Mouse (Mus musculus) ovary, postnatal 10 days (tissue): ENCODE measurements around the gene Elf2.
A peak's percentile ranks its signal among the peaks of the same experiment; 100 is the strongest.

Experiments used
- DNase-seq: peaks from one replicate; pipeline ENCODE4 v3.0.0; 2022; ENCODE audit warnings: low spot score

Elf2 gene

DNA sequence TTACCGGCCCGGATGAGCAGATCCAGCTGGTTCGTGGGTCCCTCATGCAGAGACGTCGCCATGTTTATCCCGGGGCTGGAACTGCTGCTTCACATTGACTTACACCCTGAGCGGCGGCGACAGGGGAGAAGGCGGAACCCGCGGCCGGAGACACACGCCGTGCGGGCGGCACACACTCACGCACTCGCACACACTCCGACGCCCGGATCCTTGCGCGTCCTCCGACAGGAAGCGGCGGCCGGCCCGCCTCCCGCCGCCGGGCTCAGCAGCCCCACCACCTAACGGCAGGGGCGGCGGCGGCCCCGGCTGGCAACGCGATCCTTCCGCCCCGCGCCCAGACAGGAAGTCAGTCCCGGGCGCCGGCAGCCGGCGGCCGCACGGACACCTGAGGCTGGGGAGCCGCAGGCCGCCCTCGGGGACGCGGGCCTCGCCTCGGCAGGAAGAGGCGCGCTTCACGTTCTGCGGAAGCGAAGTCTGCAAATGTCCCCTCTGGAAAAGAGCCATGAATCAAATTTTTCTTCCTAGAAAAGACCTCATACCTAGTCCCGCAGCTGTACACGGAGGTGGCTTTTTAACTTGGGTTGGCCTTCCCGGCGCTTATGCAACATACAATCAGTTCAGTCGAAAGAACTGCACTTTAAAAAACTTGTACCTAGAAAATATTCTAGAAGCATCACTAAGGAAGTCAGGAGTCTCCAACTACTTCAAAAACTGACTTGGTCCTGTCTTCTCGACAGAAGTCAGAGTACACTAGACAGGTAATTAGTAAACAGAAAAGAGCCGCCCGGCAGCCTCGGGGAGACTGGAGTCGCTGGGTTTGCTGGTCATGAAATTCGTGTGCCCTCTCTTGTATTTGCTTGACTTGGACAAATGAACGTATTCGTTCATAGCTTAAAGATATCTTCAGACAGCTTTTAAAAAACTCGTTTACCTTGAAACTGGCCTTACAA lies 63.0 kb downstream of the Elf2 start:
- DNase-seq = peak; percentile 65

- peak; percentile 63 for DNase-seq
Measured at GRCm38 (mm10) chr3:51276421-51277111, 63.9 kb downstream of the Elf2 start.

DNA sequence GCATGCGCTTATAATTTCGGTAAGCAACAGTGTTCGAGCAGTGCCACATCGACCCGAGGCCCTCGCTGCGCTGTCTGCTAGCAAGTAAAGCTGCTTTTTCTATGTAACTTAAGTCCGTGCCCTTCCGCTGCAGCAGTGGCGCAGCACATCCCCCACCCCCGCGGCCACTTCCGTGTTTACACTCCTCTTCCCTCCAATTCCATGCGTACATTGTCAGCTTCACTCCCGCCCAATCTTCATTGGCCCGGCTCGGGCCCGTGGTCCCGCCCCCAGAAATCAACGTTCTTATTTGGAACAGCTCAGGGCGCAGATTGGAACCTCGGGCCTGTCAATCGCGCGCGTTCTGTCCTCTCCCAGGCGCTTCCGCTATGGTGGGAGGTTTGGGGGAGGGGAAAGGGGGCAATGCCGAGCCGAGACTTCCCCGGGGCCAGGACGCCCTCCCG lies 64.5 kb downstream of the Elf2 start:
- DNase-seq = peak; percentile 88

GRCm38 (mm10) chr3:51270069-51270817 lies 70.2 kb downstream of the Elf2 start:
- no peak for DNase-seq

GRCm38 (mm10) chr3:51268434-51268833 lies 72.0 kb downstream of the Elf2 start:
- DNase-seq = no peak

GRCm38 (mm10) chr3:51262942-51263341 lies 77.5 kb downstream of the Elf2 start:
- DNase-seq = no peak

GRCm38 (mm10) chr3:51258070-51258469 lies 82.4 kb downstream of the Elf2 start:
- DNase-seq = no peak

DNA sequence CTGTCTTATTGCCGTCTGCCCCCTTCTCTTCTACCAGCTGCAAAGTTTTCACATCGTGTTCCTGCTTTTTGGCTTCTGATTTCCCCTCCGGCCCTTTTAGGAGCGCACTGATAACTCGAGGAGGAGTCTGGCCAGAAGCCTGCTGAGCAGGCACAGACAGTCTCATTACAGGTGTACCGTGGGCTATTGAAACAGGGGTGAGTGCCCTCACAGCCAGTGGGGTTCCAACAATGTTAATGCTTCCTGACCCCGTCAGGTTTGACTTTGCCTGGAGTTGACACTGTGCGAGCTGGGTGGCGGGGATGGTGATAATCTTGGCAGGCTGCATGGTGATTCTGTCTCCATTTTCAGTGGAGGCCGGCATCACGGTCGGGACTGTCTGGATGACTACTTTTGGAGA lies 84.0 kb downstream of the Elf2 start:
- DNase-seq = no peak

DNA sequence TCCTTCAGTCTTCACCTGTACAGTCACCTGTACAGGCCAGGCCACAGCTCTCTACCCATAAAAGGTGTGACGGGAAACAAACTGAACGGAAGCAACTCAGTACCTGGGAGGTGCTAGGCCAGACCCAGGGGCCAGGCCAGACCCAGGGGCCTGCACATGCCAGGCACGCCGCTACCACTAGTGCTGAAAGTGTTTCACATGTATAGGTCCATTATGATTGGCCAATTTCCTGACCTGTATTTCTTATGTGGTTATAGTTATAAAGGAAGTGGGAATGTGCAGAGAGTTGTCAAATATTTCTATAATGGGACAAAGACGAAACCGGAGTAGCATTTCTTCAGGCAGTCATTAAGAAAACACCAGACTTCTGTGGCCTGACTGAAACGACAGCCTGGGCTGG lies 85.7 kb downstream of the Elf2 start:
- no peak for DNase-seq

DNA sequence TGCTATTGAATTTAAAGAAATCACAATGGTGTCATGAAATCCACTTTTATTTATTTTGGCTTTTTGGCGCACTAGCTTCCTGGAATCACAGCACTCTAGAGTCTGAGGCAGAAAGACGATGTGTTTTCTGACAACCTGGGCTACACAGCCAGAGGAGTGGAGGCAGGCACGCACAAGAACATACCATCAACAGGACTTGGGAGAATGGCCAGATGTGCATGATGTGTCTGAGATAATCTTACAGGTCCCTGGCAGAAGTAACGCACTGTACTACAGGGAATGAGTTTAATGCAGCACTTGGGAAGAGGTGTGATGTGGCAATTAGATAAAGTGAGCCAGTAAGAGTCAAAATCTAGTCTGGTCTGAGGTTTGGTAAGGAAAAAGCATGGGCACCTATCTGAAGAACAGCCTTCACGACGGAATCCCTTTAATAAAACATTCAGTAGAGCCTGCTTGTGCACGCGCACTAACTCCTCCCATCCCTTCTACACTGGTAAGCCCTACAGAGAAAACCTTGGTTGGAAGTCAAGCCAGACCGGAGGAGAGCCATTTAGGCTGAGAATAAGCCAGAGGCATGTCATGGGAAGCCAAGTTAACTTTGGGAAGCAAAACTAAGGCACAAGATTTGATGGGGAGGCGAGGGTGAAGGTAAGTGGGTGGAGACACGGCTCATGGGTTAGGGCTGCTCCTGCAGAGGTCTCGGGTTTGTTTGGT lies 87.6 kb downstream of the Elf2 start:
- no peak for DNase-seq

GRCm38 (mm10) chr3:51252223-51252622 lies 88.2 kb downstream of the Elf2 start:
- no peak for DNase-seq

DNA sequence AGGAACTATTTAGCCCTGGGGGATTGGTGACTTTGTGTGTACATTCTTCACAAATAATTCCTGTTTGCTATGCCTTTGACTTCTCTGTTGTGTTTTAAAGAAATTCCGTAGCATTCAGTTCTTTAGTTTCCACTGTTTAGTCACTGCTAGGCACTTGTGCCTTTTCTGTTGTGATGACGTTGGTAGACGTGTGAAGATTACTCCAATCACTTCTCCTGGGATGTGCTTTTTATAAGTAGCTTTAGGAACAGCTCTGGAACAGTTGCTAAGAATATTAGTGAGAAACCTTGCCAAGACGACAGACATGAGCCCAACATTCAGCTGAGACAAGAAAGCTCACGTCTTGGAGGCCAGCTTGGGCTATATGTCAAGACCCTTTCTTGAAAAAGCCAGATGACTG lies 89.4 kb downstream of the Elf2 start:
- DNase-seq = no peak

DNA sequence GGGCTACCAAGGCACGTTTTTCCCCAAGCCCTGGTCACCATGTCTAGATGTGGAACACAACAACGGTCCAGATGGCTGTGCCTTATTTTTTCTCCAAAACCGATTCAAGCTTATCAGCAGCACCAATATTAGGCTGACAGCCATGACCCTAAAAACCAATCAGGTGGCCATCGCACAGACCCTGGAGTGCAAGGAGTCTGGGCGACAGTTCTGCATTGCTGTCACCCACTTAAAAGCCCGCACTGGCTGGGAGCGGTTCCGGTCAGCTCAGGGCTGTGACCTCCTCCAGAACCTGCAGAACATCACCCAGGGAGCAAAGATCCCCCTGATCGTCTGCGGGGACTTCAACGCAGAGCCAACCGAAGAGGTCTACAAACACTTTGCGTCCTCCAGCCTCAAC lies 90.6 kb downstream of the Elf2 start:
- DNase-seq = no peak

DNA sequence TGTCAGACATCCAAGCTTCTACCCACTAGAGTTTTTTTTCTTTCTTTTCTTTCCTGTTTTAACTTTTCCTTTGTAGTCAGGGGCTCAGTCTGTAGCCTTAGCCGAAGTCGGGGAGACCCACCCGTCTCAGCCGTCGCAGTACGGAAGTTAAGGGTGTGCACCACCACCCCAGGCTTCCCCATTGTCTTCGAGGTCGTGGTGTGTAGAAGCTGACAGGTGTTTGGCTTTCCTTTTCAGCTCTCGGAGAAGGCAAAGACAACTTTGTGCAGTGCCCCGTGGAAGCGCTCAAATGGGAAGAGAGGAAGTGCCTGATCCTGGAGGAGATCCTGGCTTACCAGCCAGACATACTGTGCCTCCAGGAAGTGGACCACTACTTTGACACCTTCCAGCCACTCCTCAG lies 91.0 kb downstream of the Elf2 start:
- DNase-seq = no peak

GRCm38 (mm10) chr3:51248600-51248999 lies 91.9 kb downstream of the Elf2 start:
- DNase-seq = no peak

DNA sequence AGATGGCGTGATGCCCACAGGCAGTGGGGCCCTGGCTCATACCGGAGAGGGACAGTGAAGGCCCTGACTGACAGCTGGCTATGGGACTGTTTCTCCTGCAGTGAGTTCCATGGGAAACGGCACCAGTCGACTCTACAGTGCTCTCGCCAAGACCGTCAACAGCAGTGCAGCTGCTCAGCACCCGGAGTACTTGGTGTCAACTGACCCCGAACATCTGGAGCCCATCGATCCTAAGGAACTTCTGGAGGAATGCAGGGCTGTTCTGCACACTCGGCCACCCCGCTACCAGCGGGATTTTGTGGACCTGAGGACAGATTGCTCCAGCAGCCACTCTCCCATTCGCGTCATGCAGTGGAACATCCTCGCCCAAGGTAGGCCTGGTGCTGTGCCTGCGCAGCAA lies 92.8 kb downstream of the Elf2 start:
- DNase-seq = no peak

DNA sequence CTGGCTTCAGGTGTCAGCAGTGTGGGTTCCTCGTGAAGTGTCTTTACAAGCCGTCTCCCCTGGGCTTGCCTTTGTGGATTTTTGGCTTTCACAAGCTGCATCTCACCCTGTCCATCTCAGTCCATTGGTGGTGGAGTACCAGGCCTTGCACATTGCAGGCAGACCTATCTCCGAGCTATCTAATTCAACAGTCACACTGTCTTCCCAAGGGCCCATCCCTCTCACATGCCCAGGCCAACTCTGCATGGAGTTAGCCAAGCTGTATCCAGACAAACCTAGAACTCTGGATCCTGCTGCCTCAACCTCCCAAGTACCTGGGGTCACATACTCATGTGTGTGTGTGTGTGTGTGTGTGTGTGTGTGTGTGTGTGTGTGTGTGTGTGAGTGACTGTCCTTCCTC lies 100.9 kb downstream of the Elf2 start:
- DNase-seq = no peak

GRCm38 (mm10) chr3:51238515-51238914 lies 101.9 kb downstream of the Elf2 start:
- DNase-seq = no peak

- DNase-seq = no peak
Measured at GRCm38 (mm10) chr3:51234752-51235055, 105.8 kb downstream of the Elf2 start.

DNA sequence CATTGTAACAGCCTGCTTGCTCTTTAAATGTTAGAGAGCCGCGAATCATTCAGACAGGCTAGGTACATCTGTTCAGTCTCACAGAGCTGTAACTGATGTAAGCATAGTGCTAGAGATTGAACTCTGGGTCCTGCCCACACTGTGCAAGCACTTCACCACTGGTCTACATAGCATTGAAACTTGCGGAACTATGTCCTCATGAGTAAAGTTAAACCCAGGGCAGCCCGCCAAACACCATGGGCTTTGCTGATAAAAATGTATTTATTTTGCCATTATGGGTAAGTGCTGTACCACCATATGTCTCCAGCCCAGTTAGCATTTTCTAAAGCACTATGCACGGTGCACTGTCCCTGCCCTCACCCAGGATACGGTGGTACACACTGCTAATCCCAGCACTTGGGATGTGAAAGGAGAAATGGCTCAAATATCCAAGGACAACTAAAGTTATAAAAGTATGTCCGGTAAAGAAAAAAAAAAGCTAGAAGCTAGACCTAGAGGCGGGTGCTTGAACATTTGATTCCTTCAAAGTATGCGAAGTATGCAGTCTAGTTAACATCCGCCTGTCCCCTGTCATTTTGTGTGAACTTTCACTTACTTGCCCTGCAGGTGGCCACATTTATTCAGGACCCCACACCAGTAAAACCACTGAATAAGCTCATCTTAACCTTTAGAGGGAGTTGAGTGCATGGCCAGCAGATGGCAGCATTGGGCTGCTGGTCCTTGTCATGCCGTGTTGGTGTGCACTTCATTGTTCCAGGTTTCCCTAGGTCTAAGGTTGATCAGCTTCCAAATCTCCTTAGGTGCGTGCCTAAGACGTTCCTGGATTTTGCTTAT lies 106.3 kb downstream of the Elf2 start:
- peak; percentile 55 for DNase-seq

GRCm38 (mm10) chr3:51233474-51233873 lies 107.0 kb downstream of the Elf2 start:
- DNase-seq = no peak
